ENCODE assay signal across 8 mouse cellular contexts in the genomic region with DNA sequence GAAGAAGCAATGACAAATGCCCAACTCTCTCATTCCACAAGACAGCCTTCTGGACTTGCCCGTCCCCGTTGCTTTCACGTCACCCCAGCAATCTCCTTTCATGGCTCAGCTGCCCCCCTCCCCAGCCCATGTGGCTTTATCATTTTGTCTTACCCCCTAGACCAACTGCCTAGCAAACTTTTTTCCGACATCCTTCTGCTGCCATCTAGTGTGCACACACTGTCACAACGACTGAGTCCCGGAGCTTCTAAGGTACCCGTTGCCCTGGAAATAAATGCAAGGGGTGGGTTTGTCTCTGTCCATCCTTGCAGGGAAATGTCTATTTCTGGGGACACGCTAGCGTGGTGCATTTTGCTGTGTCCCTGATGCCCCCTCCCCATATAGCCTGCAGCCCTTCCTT.
A peak's percentile ranks its signal among the peaks of the same experiment; 100 is the strongest.
DNase-seq lines count a peak whose midpoint lies in the region; ATAC-seq lines count a peak whose summit lies in the region.

No protein-coding gene starts in this region.

- WGBS in hindbrain, embryonic 15.5 days, result 4% methylated on average over 9 of the region's 9 CpGs
- 14% methylated on average over 9 of the region's 9 CpGs for WGBS in limb, embryonic 10.5 days

- no peak overlapping the region for H3K4me2 ChIP-seq in hindbrain, embryonic 15.5 days

- H3K27ac ChIP-seq in hindbrain, embryonic 15.5 days (replicated peaks), result no peak overlapping the region
- H3K27ac ChIP-seq in limb, embryonic 10.5 days, result no peak overlapping the region

- H3K36me3 ChIP-seq in hindbrain, embryonic 15.5 days, result no peaks in the 10 kb centered on the region
- no peaks in the 10 kb centered on the region for H3K36me3 ChIP-seq in limb, embryonic 10.5 days

- DNase-seq in kidney, adult 18-20 months, result peak; percentile 30
- DNase-seq in kidney, adult 11 months, result no peak
- DNase-seq in ZHBTc4 (ENCODE audit: low read depth, low spot score), result peak; percentile 70
- DNase-seq in embryo, embryonic 11 days, result peak; percentile 74
- peak; percentile 61 for DNase-seq in limb, embryonic 10.5 days (ENCODE audit: low spot score)
- peak; percentile 79 for DNase-seq in retina, postnatal 1 day

- peaks cover 4% of the 10 kb centered on the region for H3K4me1 ChIP-seq in hindbrain, embryonic 15.5 days (replicated peaks)
- no peaks in the 10 kb centered on the region for H3K4me1 ChIP-seq in limb, embryonic 10.5 days

- peak; percentile 73; the same call in 1 of the 2 replicates for ATAC-seq in hindbrain, embryonic 15.5 days (ENCODE audit: low FRiP score, low read depth)
- no peak for ATAC-seq in activated CD4-positive, CD25-positive, alpha-beta regulatory T cell, adult 4 months

- no peaks in the 10 kb centered on the region for H3K9me3 ChIP-seq in hindbrain, embryonic 15.5 days
- H3K9me3 ChIP-seq in limb, embryonic 10.5 days (replicated peaks), result no peaks in the 10 kb centered on the region

- H3K27me3 ChIP-seq in hindbrain, embryonic 15.5 days, result no peaks in the 10 kb centered on the region
- no peaks in the 10 kb centered on the region for H3K27me3 ChIP-seq in limb, embryonic 10.5 days (ENCODE audit: low read depth, poor library complexity, severe bottlenecking)

- no peak overlapping the region for H3K4me3 ChIP-seq in hindbrain, embryonic 15.5 days
- H3K4me3 ChIP-seq in limb, embryonic 10.5 days, result no peak overlapping the region

- no peak overlapping the region for H3K9ac ChIP-seq in hindbrain, embryonic 15.5 days
